Mouse (Mus musculus): Measurements from ENCODE around the gene Praf2. TPM values are rescaled to one million over a fixed set of nuclear protein-coding genes. Genes with fewer than 3 reads are reported as not detected.

Gene Praf2
- polyA plus RNA-seq, 1 experiment = 0.30 TPM

GRCm38 (mm10) chrX:7769302-7770017, 41.2 kb downstream of the Praf2 start:
- H3K27me3 ChIP-seq (ENCODE audit: control insufficient read depth) = no peaks in the 10 kb centered on the region
- no peak for TF ChIP-seq GATA1 (IDR thresholded peaks at IDR 0.05; ENCODE audit: low read length)
- TF ChIP-seq TAL1 (IDR thresholded peaks at IDR 0.05; ENCODE audit: low read length) = no peak
- 0 out of 2 replicates have a peak, but pooled peaks cover 3% of the 10 kb centered on the region for H3K9me3 ChIP-seq (ENCODE audit: control insufficient read depth, low read length)
- H3K4me1 ChIP-seq (ENCODE audit: control insufficient read depth) = peaks cover 45% of the 10 kb centered on the region
- no peak overlapping the region for H3K4me3 ChIP-seq (replicated peaks)
- peaks cover 76% of the 10 kb centered on the region for H3K36me3 ChIP-seq (ENCODE audit: control insufficient read depth)

- TF ChIP-seq GATA1 (IDR thresholded peaks at IDR 0.05; ENCODE audit: low read length) = no peak
- peaks cover 67% of the 10 kb centered on the region for H3K36me3 ChIP-seq (ENCODE audit: control insufficient read depth)
- H3K9me3 ChIP-seq (ENCODE audit: control insufficient read depth, low read length) = 0 out of 2 replicates have a peak, but pooled peaks cover 3% of the 10 kb centered on the region
- H3K27me3 ChIP-seq (ENCODE audit: control insufficient read depth) = no peaks in the 10 kb centered on the region
- H3K4me3 ChIP-seq (replicated peaks) = no peak overlapping the region
- peaks cover 38% of the 10 kb centered on the region for H3K4me1 ChIP-seq (ENCODE audit: control insufficient read depth)
Measured at GRCm38 (mm10) chrX:7772766-7773165, 44.5 kb downstream of the Praf2 start.

- H3K36me3 ChIP-seq (ENCODE audit: control insufficient read depth) = peaks cover 44% of the 10 kb centered on the region
- H3K4me3 ChIP-seq (replicated peaks) = no peak overlapping the region
- H3K27me3 ChIP-seq (ENCODE audit: control insufficient read depth) = no peaks in the 10 kb centered on the region
- H3K4me1 ChIP-seq (ENCODE audit: control insufficient read depth) = peaks cover 44% of the 10 kb centered on the region
- 0 out of 2 replicates have a peak, but pooled peaks cover 3% of the 10 kb centered on the region for H3K9me3 ChIP-seq (ENCODE audit: control insufficient read depth, low read length)
- TF ChIP-seq TAL1 (IDR thresholded peaks at IDR 0.05; ENCODE audit: low read length) = no peak
- TF ChIP-seq GATA1 (IDR thresholded peaks at IDR 0.05; ENCODE audit: low read length) = no peak
Measured at GRCm38 (mm10) chrX:7775501-7776205, 47.4 kb downstream of the Praf2 start.

GRCm38 (mm10) chrX:7776329-7777082, 48.3 kb downstream of the Praf2 start:
- Histone ChIP-seq H3K4me3 (replicated peaks) (no peak overlapping the region), H3K9me3 (ENCODE audit: control insufficient read depth, low read length) (0 out of 2 replicates have a peak, but pooled peaks cover 3% of the 10 kb centered on the region), H3K4me1 (ENCODE audit: control insufficient read depth) (peaks cover 51% of the 10 kb centered on the region), H3K36me3 (ENCODE audit: control insufficient read depth) (peaks cover 35% of the 10 kb centered on the region), H3K27me3 (ENCODE audit: control insufficient read depth) (no peaks in the 10 kb centered on the region)
- TF ChIP-seq GATA1 (IDR thresholded peaks at IDR 0.05; ENCODE audit: low read length) (no peak), TAL1 (IDR thresholded peaks at IDR 0.05; ENCODE audit: low read length) (no peak)

- peak; percentile 71 for TF ChIP-seq GATA1 (IDR thresholded peaks at IDR 0.05; ENCODE audit: low read length)
- TF ChIP-seq TAL1 (IDR thresholded peaks at IDR 0.05; ENCODE audit: low read length) = no peak
- Histone ChIP-seq H3K4me1 (ENCODE audit: control insufficient read depth) (peaks cover 52% of the 10 kb centered on the region), H3K9me3 (ENCODE audit: control insufficient read depth, low read length) (no peaks in the 10 kb centered on the region), H3K36me3 (ENCODE audit: control insufficient read depth) (peaks cover 16% of the 10 kb centered on the region), H3K4me3 (replicated peaks) (peak overlapping the region; percentile 51), H3K27me3 (ENCODE audit: control insufficient read depth) (no peaks in the 10 kb centered on the region)
Measured at GRCm38 (mm10) chrX:7778450-7779244, 50.4 kb downstream of the Praf2 start.

- Histone ChIP-seq H3K4me3 (replicated peaks) (peak overlapping the region; percentile 51), H3K36me3 (ENCODE audit: control insufficient read depth) (peaks cover 9% of the 10 kb centered on the region), H3K27me3 (ENCODE audit: control insufficient read depth) (no peaks in the 10 kb centered on the region), H3K9me3 (ENCODE audit: control insufficient read depth, low read length) (no peaks in the 10 kb centered on the region), H3K4me1 (ENCODE audit: control insufficient read depth) (peaks cover 52% of the 10 kb centered on the region)
- TF ChIP-seq GATA1 (IDR thresholded peaks at IDR 0.05; ENCODE audit: low read length) (no peak), TAL1 (IDR thresholded peaks at IDR 0.05; ENCODE audit: low read length) (no peak)
Measured at GRCm38 (mm10) chrX:7779294-7779693, 51.1 kb downstream of the Praf2 start.

Other genes starting within 250 kb of the Praf2 start
- 0.07 TPM in 1 of 2 replicates, not detected in the other for gene Foxp3, start 154.8 kb upstream of the Praf2 start, polyA plus RNA-seq (2012)
- 0.05 and 0.10 TPM in 2 replicates for gene Ppp1r3f, start 154.2 kb upstream of the Praf2 start, polyA plus RNA-seq (2012)
- gene Ccdc22, start 122.9 kb upstream of the Praf2 start, polyA plus RNA-seq (2012) = 2.8 and 3.4 TPM in 2 replicates
- gene Cacna1f, start 121.4 kb upstream of the Praf2 start, polyA plus RNA-seq (2012) = 0.01 TPM in 1 of 2 replicates, not detected in the other
- gene Syp, start 90.0 kb upstream of the Praf2 start, polyA plus RNA-seq (2012) = 0.04 and 0.08 TPM in 2 replicates
- gene Prickle3, start 71.2 kb upstream of the Praf2 start, polyA plus RNA-seq (2012) = 0.03 TPM in 2 replicates
- 0.28 and 1.5 TPM in 2 replicates for gene Plp2, start 57.0 kb upstream of the Praf2 start, polyA plus RNA-seq (2012)
- not detected in 2 replicates for gene Magix, start 47.2 kb upstream of the Praf2 start, polyA plus RNA-seq (2012)
- gene Gpkow, start 31.3 kb upstream of the Praf2 start, polyA plus RNA-seq (2012) = 0.19 and 0.22 TPM in 2 replicates
- 4.2 and 5.1 TPM in 2 replicates for gene Wdr45, start 14.1 kb upstream of the Praf2 start, polyA plus RNA-seq (2012)
- gene Gm45208, start 6.2 kb upstream of the Praf2 start, polyA plus RNA-seq (2012) = 0.46 and 0.51 TPM in 2 replicates
- gene Ccdc120, start 22.5 kb downstream of the Praf2 start, polyA plus RNA-seq (2012) = 0.02 and 0.11 TPM in 2 replicates
- gene Tfe3, start 34.1 kb downstream of the Praf2 start, polyA plus RNA-seq (2012) = 1.7 and 1.8 TPM in 2 replicates
- gene Gripap1, start 61.3 kb downstream of the Praf2 start, polyA plus RNA-seq (2012) = 3.5 and 4.8 TPM in 2 replicates
- 0.03 TPM in 2 replicates for gene Kcnd1, start 93.8 kb downstream of the Praf2 start, polyA plus RNA-seq (2012)
- gene Otud5, start 112.9 kb downstream of the Praf2 start, polyA plus RNA-seq (2012) = 36.0 and 44.0 TPM in 2 replicates
- gene Pim2, start 149.8 kb downstream of the Praf2 start, polyA plus RNA-seq (2012) = 0.60 and 0.94 TPM in 2 replicates
- gene Slc35a2, start 155.6 kb downstream of the Praf2 start, polyA plus RNA-seq (2012) = 4.4 and 4.8 TPM in 2 replicates
- gene Pqbp1, start 170.8 kb downstream of the Praf2 start, polyA plus RNA-seq (2012) = 14.0 and 16.6 TPM in 2 replicates
- 22.8 and 32.9 TPM in 2 replicates for gene Timm17b, start 170.9 kb downstream of the Praf2 start, polyA plus RNA-seq (2012)
- not detected in 2 replicates for gene Gm10491, start 179.4 kb downstream of the Praf2 start, polyA plus RNA-seq (2012)
- gene Gm10490, start 181.1 kb downstream of the Praf2 start, polyA plus RNA-seq (2012) = not detected in 2 replicates
- 0.02 TPM in 1 of 2 replicates, not detected in the other for gene Pcsk1n, start 191.4 kb downstream of the Praf2 start, polyA plus RNA-seq (2012)
- gene Eras, start 200.2 kb downstream of the Praf2 start, polyA plus RNA-seq (2012) = 0.06 TPM in 1 of 2 replicates, not detected in the other
- gene Hdac6, start 219.4 kb downstream of the Praf2 start, polyA plus RNA-seq (2012) = 0.57 and 0.97 TPM in 2 replicates
- gene Gata1, start 249.6 kb downstream of the Praf2 start, polyA plus RNA-seq (2012) = 36.7 and 43.1 TPM in 2 replicates